Mouse (Mus musculus): ENCODE measurements at regions not wholly inside any gene's neighbourhood (a gene's known extent, or its start where the extent isn't known, plus 50 kb on each side); places are given as distances from the start of the nearest gene placed in this dataset.

DNA sequence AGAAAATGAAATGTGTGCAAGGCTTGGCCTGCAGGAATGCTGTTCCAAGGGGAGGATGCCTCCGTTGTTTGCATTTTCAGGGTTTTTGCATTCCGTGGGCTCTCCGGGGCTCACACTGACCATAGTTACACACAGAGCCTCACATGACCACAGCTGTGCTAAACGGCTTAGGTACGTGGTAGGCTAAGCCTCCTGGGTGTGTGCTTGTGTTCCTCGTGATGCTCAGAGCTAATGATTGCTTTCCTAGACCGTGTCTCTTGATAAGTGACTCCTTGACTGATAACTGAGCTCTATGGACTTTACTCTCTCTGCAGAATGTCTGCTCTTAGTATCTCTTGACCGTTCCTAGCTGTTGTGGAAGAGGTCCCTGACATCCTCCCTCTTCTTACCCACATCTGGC lies 238.9 kb upstream of the Foxq1 start:
- DNase-seq (ENCODE audit: low spot score in 2 of 2), result no peak
- intact Hi-C loops (cut with DNase I), result no loop called here

DNA sequence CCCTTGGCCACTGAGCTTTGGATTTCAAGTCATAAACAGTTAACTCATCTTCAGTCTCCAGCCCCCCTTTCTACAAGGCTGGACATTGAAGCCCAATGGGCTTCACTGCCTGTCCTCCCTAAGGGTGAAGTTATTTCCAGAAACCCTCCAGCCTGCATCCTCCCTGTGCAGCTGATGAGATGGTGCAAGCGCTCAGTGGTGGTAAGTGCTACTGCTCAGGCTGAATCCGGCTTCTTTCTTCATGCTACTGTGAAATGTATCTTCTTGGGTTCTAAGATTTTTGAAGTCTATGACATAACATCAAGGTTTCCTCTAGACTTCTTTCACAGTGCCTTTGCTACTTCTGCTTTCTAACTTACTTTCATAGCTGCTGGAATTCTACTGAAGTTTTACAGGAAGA lies 237.9 kb upstream of the Foxq1 start:
- DNase-seq (ENCODE audit: low spot score in 2 of 2), result no peak
- intact Hi-C loops (cut with DNase I), result no loop called here

- no peak for DNase-seq (ENCODE audit: low spot score in 2 of 2)
- intact Hi-C loops (cut with DNase I), result no loop called here
Measured at GRCm38 (mm10) chr13:31321411-31321810, 234.5 kb upstream of the Foxq1 start.

DNA sequence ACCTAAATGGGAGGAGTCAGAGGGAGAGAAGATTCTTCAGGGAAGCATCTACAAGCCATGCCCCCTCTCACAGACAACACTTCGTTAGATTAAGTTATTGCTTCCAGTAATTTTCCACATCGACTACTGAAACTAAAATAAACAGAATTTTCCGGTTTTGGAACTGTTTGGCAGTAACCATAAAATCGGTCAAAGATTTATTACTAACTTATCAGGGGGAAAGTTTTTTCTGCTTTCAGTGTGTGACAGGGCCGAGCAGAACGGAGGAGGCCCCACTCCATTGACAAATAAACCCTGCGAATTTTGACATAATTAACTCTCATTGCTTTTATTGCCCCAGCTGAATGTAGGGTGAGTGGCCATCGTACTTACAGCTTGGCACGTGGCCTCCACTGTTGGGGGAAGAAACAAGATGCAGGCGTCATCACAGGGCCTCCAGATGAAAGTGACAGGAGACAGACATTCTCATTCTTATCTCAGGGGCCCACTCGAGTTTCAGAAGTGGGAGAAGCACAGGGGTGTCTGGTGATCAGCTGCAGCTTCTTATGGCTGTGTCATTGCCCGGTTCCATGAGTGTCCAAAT lies 229.6 kb upstream of the Foxq1 start:
- DNase-seq (ENCODE audit: low spot score in 2 of 2), result no peak
- intact Hi-C loops (cut with DNase I), result no loop called here

GRCm38 (mm10) chr13:31327511-31327951 lies 228.4 kb upstream of the Foxq1 start:
- no peak for DNase-seq (ENCODE audit: low spot score in 2 of 2)
- intact Hi-C loops (cut with DNase I), result no loop called here

GRCm38 (mm10) chr13:31328756-31329155 lies 227.2 kb upstream of the Foxq1 start:
- no peak for DNase-seq (ENCODE audit: low spot score in 2 of 2)
- intact Hi-C loops (cut with DNase I), result no loop called here

- intact Hi-C loops (cut with DNase I), result no loop called here
- DNase-seq (ENCODE audit: low spot score in 2 of 2), result no peak
Measured at GRCm38 (mm10) chr13:31330731-31331130, 225.2 kb upstream of the Foxq1 start.

DNA sequence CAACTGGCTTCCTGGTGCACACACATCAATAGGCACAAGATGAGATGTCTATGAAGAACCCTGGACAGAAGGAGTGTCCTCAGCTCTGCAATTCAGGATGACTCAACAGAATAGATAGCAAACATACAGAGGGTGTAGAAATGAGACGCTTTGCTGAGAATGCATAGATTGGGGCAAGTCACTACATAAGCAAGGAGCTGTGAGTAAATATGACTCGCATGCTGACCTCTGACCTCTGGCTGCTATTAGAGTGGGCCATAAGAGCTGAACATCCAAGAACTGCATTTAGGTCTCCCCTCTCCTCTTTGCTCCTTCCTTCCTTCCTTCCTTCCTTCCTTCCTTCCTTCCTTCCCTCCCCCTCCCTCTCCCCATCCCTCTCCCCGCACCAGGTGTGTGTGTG lies 221.0 kb upstream of the Foxq1 start:
- intact Hi-C loops (cut with DNase I), result no loop called here
- no peak for DNase-seq (ENCODE audit: low spot score in 2 of 2)

DNA sequence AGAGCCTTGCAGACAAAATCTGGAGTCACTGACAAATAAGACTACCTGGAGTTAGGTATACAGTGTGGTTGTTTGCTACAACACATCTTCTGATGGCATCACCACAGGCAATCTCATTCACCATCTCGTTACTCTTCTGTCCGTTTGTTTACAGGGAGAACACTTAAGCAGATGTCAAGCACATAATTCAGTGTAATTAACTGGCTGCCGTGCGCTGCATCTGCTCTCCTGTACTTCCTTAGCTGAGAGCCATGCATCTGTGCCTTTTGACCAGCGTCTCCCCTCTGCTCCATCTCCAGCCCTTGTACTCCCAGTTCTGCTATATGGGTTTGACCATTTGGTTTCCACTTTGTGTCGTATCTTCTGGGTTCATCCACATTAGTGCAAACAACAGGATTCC lies 218.3 kb upstream of the Foxq1 start:
- intact Hi-C loops (cut with DNase I), result no loop called here
- DNase-seq (ENCODE audit: low spot score in 2 of 2), result no peak

GRCm38 (mm10) chr13:31339386-31339785 lies 216.5 kb upstream of the Foxq1 start:
- intact Hi-C loops (cut with DNase I), result no loop called here
- DNase-seq (ENCODE audit: low spot score in 2 of 2), result no peak

GRCm38 (mm10) chr13:31339901-31340300 lies 216.0 kb upstream of the Foxq1 start:
- no peak for DNase-seq (ENCODE audit: low spot score in 2 of 2)
- intact Hi-C loops (cut with DNase I), result no loop called here

GRCm38 (mm10) chr13:31340363-31340948 lies 215.5 kb upstream of the Foxq1 start:
- intact Hi-C loops (cut with DNase I), result no loop called here
- DNase-seq (ENCODE audit: low spot score in 2 of 2), result no peak

GRCm38 (mm10) chr13:31341282-31342100 lies 214.4 kb upstream of the Foxq1 start:
- peak; percentile 5 to 58 for DNase-seq (ENCODE audit: low spot score in 2 of 2)
- intact Hi-C loops (cut with DNase I), result no loop called here

- DNase-seq (ENCODE audit: low spot score in 2 of 2), result no peak
- intact Hi-C loops (cut with DNase I), result no loop called here
Measured at GRCm38 (mm10) chr13:31346205-31346604, 209.7 kb upstream of the Foxq1 start.

- no peak for DNase-seq (ENCODE audit: low spot score in 2 of 2)
- intact Hi-C loops (cut with DNase I), result no loop called here
Measured at GRCm38 (mm10) chr13:31347000-31347399, 208.9 kb upstream of the Foxq1 start.

DNA sequence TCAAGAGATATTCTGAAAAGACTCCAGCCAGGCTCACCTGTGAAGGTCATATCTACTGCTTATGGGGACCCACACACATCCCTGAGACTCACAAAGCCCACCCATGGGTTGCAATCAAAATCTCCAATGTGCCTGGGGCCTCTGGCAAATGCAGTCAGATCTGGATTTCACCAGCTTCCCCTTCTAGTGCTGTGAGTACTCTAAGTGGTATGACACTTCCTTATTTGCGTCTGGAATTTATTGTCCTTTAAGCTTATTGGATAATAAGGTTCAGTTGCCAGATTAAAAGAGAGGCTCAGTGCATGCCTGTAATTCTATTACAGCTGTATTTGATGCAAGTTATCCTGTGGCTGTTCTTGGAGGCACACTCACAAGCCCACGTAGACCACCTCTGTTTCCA lies 206.3 kb upstream of the Foxq1 start:
- DNase-seq (ENCODE audit: low spot score in 2 of 2), result no peak
- intact Hi-C loops (cut with DNase I), result no loop called here

DNA sequence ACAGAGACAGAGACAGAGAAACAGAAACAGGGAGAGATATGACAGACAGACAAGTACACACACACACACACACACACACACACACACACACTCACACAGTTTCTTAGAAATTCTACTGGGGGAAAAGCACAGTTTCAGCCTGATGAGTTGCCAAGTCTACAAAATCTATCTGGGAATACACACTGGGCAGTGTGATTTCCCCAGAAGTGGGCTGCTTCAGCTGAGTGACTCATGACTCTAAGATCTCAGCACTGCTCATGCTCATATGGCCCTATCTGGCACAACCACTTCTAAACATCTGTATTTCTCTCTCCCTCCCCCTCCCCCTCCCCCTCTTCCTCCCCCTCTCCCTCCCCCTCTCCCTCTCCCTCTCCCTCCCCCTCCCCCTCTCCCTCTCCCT lies 204.5 kb upstream of the Foxq1 start:
- intact Hi-C loops (cut with DNase I), result no loop called here
- peak in 1 of 2 experiments; percentile 66 for DNase-seq (ENCODE audit: low spot score in 2 of 2)

DNA sequence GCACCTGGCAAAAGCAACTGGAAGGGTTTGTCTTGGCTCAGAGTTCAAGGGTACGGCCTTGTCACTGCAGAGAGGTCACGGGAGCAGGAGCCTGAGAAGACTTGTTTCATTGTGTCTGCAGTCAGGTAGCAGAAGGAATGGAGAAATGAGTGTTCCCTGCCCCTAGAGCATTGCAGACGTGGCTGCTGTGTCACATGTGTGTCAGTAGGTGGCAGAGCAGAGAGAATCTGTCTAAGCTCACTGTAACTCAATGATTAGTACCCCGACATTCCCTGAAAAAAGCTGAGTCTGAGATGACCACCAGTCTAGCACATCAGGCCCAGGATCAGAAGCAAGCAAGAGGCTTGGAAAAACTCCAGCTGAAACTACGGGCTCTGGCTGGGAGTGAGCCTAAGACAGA lies 203.1 kb upstream of the Foxq1 start:
- intact Hi-C loops (cut with DNase I), result no loop called here

GRCm38 (mm10) chr13:31359353-31359752 lies 196.6 kb upstream of the Foxq1 start:
- intact Hi-C loops (cut with DNase I), result no loop called here
- no peak for DNase-seq (ENCODE audit: low spot score in 2 of 2)

More for the DNA sequence above, 203.1 kb upstream of the Foxq1 start:
- DNase-seq (ENCODE audit: low spot score in 2 of 2), result no peak

DNA sequence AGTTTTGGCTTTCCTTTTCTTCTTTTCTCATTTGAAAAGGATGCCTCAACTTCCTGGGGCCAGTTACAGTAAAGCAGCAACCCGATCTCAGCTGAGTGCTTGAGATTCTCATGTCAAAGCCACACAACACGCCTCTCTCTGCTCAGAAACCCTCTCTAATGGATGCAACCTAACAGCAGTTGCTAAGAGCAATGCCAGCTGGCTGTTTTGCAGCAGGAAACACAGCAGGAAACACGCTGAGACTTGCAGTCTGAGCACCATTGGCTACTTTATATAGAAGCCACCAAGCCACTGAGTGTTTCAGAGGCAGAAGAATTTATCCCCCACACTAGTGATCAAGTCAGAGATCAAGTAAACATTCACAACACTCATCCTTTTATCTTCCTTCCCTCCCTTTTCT lies 193.5 kb upstream of the Foxq1 start:
- no peak for DNase-seq (ENCODE audit: low spot score in 2 of 2)

GRCm38 (mm10) chr13:31364369-31364768 lies 191.6 kb upstream of the Foxq1 start:
- DNase-seq (ENCODE audit: low spot score in 2 of 2), result peak; percentile 28 to 47
- intact Hi-C loops (cut with DNase I), result no loop called here

More for the DNA sequence above, 193.5 kb upstream of the Foxq1 start:
- intact Hi-C loops (cut with DNase I), result no loop called here
